Mouse (Mus musculus): ENCODE measurements around the gene Hcfc2. TPM values are rescaled to one million over a fixed set of nuclear protein-coding genes. Genes with fewer than 3 reads are reported as not detected.

The Hcfc2 gene
- total RNA-seq, 1 experiment from 2014 or later, result 40.1 TPM

GRCm38 (mm10) chr10:82696453-82697079 is 606 bp downstream of the Hcfc2 start:
- ATAC-seq (replicated peaks in 1 of 2; ENCODE audit: insufficient read depth in 1 of 2, low FRiP score in 2 of 2, low TSS enrichment in 1 of 2, low read depth in 1 of 2, poor library complexity in 2 of 2, severe bottlenecking in 2 of 2), result no peak

- ATAC-seq (replicated peaks in 1 of 2; ENCODE audit: insufficient read depth in 1 of 2, low FRiP score in 2 of 2, low TSS enrichment in 1 of 2, low read depth in 1 of 2, poor library complexity in 2 of 2, severe bottlenecking in 2 of 2), result peak; percentile 89 to 93
Observed at GRCm38 (mm10) chr10:82697305-82697898, 1.4 kb downstream of the Hcfc2 start.

- ATAC-seq (replicated peaks in 1 of 2; ENCODE audit: insufficient read depth in 1 of 2, low FRiP score in 2 of 2, low TSS enrichment in 1 of 2, low read depth in 1 of 2, poor library complexity in 2 of 2, severe bottlenecking in 2 of 2), result peak; percentile 24 to 63; a peak in 3 of 4 replicates
Observed at GRCm38 (mm10) chr10:82698712-82699261, 2.8 kb downstream of the Hcfc2 start.

GRCm38 (mm10) chr10:82699296-82699941 is 3.5 kb downstream of the Hcfc2 start:
- peak; percentile 19 to 43 for ATAC-seq (replicated peaks in 1 of 2; ENCODE audit: insufficient read depth in 1 of 2, low FRiP score in 2 of 2, low TSS enrichment in 1 of 2, low read depth in 1 of 2, poor library complexity in 2 of 2, severe bottlenecking in 2 of 2)

- no peak for ATAC-seq (replicated peaks in 1 of 2; ENCODE audit: insufficient read depth in 1 of 2, low FRiP score in 2 of 2, low TSS enrichment in 1 of 2, low read depth in 1 of 2, poor library complexity in 2 of 2, severe bottlenecking in 2 of 2)
Observed at GRCm38 (mm10) chr10:82741354-82741753, 45.4 kb downstream of the Hcfc2 start.

GRCm38 (mm10) chr10:82741876-82742275 is 45.9 kb downstream of the Hcfc2 start:
- no peak for ATAC-seq (replicated peaks in 1 of 2; ENCODE audit: insufficient read depth in 1 of 2, low FRiP score in 2 of 2, low TSS enrichment in 1 of 2, low read depth in 1 of 2, poor library complexity in 2 of 2, severe bottlenecking in 2 of 2)

- peak; percentile 42 to 48; a peak in 2 of 4 replicates for ATAC-seq (replicated peaks in 1 of 2; ENCODE audit: insufficient read depth in 1 of 2, low FRiP score in 2 of 2, low TSS enrichment in 1 of 2, low read depth in 1 of 2, poor library complexity in 2 of 2, severe bottlenecking in 2 of 2)
Observed at GRCm38 (mm10) chr10:82742578-82742977, 46.6 kb downstream of the Hcfc2 start.

- ATAC-seq (replicated peaks in 1 of 2; ENCODE audit: insufficient read depth in 1 of 2, low FRiP score in 2 of 2, low TSS enrichment in 1 of 2, low read depth in 1 of 2, poor library complexity in 2 of 2, severe bottlenecking in 2 of 2), result no peak
Observed at GRCm38 (mm10) chr10:82744296-82744695, 48.3 kb downstream of the Hcfc2 start.

GRCm38 (mm10) chr10:82745301-82745700 is 49.3 kb downstream of the Hcfc2 start:
- ATAC-seq (replicated peaks in 1 of 2; ENCODE audit: insufficient read depth in 1 of 2, low FRiP score in 2 of 2, low TSS enrichment in 1 of 2, low read depth in 1 of 2, poor library complexity in 2 of 2, severe bottlenecking in 2 of 2), result no peak

GRCm38 (mm10) chr10:82746988-82747850 is 51.3 kb downstream of the Hcfc2 start:
- 0 out of 4 replicates have a peak, but pooled peaks of 1 of the 2 experiments have one; percentile 22 for ATAC-seq (replicated peaks in 1 of 2; ENCODE audit: insufficient read depth in 1 of 2, low FRiP score in 2 of 2, low TSS enrichment in 1 of 2, low read depth in 1 of 2, poor library complexity in 2 of 2, severe bottlenecking in 2 of 2)

- no peak for ATAC-seq (replicated peaks in 1 of 2; ENCODE audit: insufficient read depth in 1 of 2, low FRiP score in 2 of 2, low TSS enrichment in 1 of 2, low read depth in 1 of 2, poor library complexity in 2 of 2, severe bottlenecking in 2 of 2)
Observed at GRCm38 (mm10) chr10:82750778-82751177, 54.8 kb downstream of the Hcfc2 start.

- ATAC-seq (replicated peaks in 1 of 2; ENCODE audit: insufficient read depth in 1 of 2, low FRiP score in 2 of 2, low TSS enrichment in 1 of 2, low read depth in 1 of 2, poor library complexity in 2 of 2, severe bottlenecking in 2 of 2), result no peak
Observed at GRCm38 (mm10) chr10:82752921-82753320, 57.0 kb downstream of the Hcfc2 start.

GRCm38 (mm10) chr10:82754642-82755041 is 58.7 kb downstream of the Hcfc2 start:
- no peak for ATAC-seq (replicated peaks in 1 of 2; ENCODE audit: insufficient read depth in 1 of 2, low FRiP score in 2 of 2, low TSS enrichment in 1 of 2, low read depth in 1 of 2, poor library complexity in 2 of 2, severe bottlenecking in 2 of 2)

GRCm38 (mm10) chr10:82755213-82755890 is 59.4 kb downstream of the Hcfc2 start:
- ATAC-seq (replicated peaks in 1 of 2; ENCODE audit: insufficient read depth in 1 of 2, low FRiP score in 2 of 2, low TSS enrichment in 1 of 2, low read depth in 1 of 2, poor library complexity in 2 of 2, severe bottlenecking in 2 of 2), result no peak

- ATAC-seq (replicated peaks in 1 of 2; ENCODE audit: insufficient read depth in 1 of 2, low FRiP score in 2 of 2, low TSS enrichment in 1 of 2, low read depth in 1 of 2, poor library complexity in 2 of 2, severe bottlenecking in 2 of 2), result no peak
Observed at GRCm38 (mm10) chr10:82756466-82756865, 60.5 kb downstream of the Hcfc2 start.

GRCm38 (mm10) chr10:82757341-82757740 is 61.4 kb downstream of the Hcfc2 start:
- no peak for ATAC-seq (replicated peaks in 1 of 2; ENCODE audit: insufficient read depth in 1 of 2, low FRiP score in 2 of 2, low TSS enrichment in 1 of 2, low read depth in 1 of 2, poor library complexity in 2 of 2, severe bottlenecking in 2 of 2)

- ATAC-seq (replicated peaks in 1 of 2; ENCODE audit: insufficient read depth in 1 of 2, low FRiP score in 2 of 2, low TSS enrichment in 1 of 2, low read depth in 1 of 2, poor library complexity in 2 of 2, severe bottlenecking in 2 of 2), result no peak
Observed at GRCm38 (mm10) chr10:82758368-82758767, 62.4 kb downstream of the Hcfc2 start.
